Mouse (Mus musculus) cerebellum, postnatal 36 days (tissue): Measurements from ENCODE around the gene Smap1.

Source experiments
- DNase-seq, 2 experiments: peaks; one replicate each; pipeline ENCODE4 v3.0.0; 2021 to 2022; ENCODE audit warnings: mixed read lengths in 2 of 2

The Smap1 gene

DNA sequence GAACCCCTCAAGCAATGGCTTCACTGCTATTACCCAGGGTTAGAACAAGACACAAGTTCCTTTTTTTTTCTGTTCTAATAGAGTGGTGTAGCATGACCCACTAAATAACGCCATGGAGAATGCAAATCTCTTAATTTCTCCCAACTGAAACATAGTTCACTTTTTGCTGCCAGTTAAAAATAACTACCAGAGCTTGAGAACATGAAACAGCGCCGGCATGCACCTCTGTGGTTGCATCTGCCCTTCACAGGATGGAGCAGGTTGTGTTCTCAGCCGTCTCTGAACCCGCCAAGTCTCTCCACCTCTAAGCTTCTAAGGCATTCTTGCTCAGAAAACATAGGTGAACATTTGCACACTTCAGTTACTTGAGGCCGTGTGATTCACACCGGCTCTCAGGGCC lies 87.9 kb downstream of the Smap1 start:
- no peak for DNase-seq

DNA sequence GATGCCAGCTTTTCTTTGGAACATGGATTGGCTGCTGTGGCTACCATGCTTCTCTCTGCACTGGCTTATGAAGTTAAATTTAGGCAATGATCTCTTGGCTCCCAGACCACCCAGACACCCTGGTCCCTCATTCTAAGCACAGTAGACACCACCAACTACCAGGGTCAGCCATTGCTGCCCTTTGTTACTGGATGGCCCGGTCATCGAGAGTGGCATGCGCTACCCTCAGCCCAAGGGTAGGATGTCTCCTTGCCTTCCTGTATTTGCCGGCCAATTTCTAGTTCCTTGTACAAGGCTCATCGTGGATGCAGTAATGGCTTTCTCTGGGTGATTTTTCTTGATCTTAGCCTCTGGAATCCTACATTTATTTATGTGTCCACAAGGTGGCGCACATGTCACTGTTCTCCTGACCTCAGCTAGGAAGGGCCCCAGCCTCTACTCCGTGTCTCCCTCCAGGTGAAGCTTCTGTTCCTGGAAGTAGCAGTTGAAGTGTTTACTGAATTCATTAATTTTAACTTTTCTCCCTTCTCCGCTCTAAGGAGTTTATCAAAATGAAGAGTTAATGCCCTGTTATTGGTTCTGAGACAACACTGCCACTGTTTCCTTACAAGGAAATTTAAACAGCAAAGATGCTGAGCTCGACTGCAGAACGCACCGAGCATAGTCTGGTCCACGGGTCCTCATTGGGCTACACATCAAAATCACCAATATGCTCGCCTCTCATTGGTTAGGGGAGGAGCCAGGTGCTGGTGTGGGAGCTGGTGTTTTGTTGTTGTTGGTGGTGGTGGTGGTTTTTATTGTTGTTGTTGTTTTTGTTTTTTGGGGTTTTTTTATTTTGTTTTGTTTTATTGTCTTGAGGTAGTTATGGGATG lies 95.0 kb downstream of the Smap1 start:
- DNase-seq, result peak; percentile 66 to 81

DNA sequence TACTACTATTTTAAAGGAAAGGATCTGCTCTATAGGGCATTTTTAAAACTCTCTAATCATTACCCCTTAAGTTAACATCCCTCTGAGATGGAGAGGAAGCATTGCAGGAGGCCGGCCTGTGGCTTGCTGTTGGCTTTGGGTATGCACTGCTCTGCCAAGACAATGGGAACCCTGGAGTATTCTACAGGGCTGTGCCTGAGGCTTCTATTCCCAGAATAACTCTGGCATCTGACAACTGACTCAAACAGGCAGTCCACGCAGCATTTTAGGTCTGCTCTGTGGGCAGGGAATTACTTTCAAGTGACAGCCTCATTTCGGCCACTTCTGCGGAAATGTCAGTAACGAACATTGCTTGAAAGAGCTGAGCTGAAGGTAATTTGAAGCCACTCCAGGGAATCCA lies 100.5 kb downstream of the Smap1 start:
- peak; percentile 59 to 67 for DNase-seq

DNA sequence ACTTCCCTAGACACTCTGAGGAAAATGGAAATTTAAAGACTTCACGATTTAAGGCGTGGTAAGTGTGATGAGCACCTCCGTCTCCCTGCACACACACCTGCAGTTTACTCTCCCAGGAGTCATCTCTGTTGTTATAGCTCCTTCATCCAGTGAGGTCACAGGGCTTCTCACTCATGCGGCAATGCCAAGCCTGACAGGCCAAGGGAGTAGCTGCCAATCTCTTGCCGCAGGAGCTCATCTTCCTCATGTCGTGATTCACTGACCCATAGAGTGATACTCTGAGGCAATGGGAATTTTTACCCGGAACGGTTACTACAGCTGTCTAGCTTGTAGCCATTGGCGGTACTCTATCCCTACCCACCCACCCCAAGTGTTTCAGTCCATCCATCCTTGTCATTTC lies 123.8 kb downstream of the Smap1 start:
- DNase-seq, result peak in 1 of 2 experiments; percentile 16
